Mouse (Mus musculus): ENCODE data around the gene Nob1.

The Nob1 gene

DNA sequence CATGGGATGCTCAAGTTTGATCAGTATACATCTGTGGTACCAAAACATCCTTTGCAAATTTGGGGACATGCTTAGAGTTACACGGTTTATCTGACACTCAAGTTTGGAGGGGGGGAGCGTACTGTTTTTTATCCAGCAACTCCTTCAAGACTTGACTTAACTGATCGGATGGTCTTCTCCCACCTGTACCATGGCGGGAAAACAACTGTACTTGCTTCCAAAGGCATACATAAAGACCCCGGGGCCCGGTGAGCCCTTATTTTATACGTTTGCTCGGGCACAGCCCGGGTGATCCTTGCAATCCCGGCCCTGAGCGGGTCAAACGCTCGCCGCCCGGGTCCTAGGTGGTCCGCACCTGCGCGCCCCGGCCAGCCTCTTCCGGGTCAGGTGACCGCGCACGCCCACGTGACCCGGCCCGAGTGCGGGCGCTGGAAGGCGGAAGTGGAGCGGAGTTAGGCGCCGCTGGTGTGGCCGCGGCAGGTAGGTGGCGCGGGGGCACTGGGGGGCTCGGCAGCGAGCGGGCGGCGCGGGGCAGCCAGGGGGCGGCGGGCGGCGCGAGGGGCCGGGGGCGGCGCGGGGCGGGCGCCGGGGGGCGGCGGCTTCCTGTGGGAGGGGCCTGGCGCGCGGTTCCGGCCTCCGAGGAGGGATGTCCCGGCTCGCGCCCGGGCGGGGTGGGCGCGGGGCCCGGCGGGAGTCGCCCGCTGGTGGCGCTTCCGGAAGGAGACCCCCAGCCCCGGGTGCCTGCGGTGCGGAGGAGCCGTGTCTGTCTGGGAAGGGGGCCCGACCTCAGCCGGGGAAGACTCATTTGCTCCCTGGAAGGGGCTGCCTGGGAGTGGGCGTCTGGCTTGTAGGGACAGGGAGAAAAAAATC lies 11.3 kb upstream of the Nob1 start, which contains the start of gene Wwp2:
TSS of gene Wwp2 (plus strand) at position 404 of the 870 bp plus-strand sequence.
- peak; percentile 91 for DNase-seq

DNA sequence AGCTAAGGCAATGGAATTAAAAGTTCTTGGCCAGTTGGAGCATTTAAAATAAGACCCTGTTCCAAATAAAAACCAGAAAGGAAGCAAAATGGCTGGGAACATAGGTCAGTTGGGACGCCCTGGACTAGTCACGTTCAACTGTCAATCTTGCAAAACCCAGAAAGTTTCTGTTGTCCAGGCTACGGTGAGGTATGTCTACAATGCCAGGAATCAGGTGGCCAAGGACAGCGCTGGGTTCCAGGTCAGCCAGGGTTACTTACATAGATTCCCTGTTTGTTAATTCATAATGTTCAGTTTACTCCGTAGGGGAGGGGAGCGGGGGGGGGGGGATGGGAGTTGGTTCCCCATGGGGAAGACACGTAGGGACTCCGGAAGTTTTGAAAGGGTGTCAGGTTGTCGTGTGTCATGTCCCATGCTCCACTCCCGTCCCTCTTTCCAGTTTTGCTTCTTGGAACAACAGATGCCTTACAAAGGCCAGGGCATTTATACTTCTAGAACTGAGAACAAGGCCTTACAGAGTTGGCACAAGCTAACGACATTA lies 10.6 kb upstream of the Nob1 start:
- DNase-seq: no peak

DNA sequence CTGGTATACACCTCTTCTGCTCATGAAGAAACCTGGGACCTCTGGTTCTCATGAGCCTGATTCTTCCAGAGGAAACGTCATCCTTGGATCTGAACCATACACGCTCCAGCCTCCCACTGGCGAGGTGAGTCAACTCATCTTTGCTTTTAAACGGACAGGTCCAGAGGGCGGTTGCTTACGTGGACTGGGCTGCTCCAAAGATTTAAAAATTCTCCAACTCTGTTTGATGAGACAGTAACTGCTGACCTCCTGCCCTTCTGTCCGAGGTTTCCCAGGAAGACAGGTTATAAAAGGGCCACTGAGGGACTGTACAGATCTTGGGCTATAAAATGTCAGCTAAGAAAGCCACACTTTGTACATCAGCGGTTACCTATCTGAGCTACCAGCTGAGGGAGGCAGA lies 6.0 kb upstream of the Nob1 start:
- no peak for DNase-seq

DNA sequence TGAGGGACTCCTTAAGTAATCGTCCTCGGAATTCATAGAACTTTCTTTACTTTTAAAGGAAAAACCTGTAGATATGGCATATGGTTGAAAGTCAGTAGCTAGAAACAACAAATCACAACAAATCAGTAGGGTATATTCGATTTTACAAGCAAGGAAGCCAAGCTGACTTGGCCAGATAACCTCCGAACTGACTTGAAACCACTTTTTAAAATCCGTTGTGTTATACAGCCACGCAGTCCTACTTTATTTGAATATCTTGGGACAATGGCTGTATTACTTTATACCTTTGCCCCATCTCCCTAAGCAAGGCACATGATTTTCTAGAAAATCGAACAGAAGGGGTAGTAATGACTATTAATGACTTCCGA lies 363 bp upstream of the Nob1 start:
- DNase-seq: no peak

DNA sequence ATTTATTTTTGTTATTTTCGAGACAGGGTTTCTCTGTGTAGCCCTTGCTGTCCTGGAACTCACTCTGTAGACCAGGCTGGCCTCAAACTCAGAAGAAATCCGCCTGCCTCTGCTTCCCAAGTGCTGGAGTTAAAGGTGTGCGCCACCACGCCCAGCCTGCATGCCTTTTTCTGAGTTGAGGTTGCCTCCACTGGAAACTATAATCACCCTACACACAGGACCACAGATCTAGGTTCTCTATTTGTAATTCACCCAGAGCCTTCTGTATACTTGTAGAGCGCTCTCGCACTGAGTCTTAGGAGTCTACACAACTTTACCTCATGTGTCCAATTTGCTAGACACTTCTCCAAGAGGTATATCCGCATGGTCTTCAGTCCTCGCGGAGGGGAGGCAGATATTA lies 675 bp downstream of the Nob1 start:
- DNase-seq: no peak

DNA sequence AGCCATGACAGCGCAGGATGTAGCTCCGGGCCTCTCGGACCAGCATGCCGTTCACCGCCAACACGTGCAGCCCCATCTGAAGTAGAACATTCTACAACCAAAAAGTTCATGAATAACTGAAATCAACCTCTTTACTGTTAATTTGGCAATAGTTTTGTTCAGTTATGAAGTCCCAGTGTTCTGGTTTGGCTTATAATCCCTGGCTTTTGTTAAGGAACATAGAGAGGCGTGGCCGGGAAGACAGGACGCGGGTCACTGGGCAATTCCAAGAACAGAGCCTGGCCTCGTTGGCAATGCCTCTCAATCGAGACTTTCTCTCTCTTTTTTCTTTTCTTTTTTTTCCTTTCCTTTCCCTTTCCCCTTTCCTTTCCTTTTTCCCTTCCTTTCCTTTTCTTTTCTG lies 7.8 kb downstream of the Nob1 start:
- no peak for DNase-seq

DNA sequence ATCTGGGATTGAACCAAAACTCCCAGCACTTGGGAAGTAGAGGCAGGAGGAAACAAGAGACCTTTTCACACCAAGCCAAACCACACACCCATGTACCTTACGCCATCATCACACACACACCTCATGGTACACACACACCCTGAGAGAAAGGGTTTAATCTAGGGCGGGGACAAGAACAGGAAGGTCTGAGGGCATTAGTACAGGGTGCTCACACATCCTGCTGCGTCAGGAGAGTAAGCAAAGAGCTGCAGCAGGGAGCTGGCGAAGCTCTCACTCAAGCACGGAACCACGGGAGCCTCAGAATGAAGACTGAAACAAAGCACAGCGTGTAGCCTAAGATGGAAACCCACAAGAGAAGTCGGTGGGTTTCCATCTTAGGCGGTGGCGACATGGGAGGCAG lies 11.0 kb downstream of the Nob1 start:
- no peak for DNase-seq

DNA sequence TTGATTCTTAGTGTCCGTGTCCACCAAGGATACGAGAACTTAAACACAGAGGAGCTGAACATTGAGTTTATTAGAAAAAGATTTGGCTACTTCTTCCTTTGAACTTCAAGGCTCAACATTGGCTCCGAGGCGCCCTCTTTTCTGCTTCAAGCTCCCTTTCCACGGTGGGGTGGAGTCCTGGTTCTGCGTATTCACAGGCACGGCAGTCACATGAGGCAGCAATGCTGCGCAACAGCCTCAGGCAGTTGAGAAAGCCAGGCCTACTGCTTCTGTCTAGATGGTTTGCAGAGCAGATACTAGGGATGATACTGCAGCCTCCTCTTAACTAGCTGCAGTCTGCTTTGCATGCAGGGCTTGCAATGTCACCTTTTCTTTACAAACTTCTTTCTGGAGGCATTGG lies 12.3 kb downstream of the Nob1 start:
- DNase-seq: no peak

DNA sequence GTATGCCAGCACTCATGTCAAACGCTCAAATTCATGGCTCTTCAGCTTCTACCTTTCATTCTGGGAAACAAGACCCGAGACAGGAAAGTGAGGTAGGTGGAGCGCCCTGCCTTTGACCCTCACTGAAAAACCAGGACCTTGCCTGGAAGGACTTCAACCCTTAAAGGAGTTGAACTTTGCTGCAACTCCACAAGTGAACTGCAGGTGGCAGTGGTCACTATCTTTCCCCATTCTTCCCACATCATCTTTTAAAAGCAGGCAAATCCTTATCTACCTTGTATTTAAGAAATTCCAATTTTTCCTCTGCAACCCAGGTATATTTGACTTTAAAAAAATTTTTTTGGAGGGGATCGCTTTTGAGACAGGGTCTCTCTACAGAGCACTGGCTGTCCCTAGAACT lies 13.5 kb downstream of the Nob1 start:
- no peak for DNase-seq

DNA sequence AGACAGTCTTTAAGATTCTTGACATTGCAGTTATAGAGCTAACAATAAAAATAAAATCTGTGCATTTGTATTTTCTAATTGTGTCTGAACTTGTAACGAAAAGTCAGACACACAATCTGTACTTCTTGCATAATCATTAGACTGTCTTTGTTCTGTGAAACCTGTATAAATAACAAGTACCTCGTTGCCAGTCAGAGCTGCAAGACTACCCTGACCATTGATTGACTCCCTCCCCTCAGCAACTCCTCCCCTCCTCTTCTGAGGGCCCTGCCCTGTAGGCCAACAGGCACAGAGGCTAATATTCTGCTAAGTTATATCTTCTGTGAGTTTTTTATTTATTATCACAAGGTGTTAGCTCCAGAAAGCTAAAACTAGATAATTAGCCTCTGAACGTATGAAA lies 18.9 kb downstream of the Nob1 start:
- no peak for DNase-seq

DNA sequence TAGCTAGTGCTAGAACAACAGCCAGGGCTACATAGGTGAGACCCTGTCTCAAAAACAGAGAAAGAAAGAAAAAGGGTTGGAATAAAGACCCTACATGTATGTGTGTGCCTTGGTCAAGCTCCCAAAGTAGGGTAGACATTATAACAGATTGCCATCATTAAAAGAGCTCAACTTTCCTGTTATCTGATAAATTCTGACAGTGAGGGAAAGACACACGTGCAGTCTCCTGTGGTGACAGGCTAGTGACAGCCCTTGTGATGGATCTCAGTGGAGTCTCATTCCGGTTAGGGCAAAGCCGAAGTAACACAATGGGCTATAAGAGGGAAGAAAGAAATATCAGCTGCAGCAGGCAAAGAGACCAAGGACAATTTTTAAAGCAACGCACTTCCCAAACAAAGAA lies 20.8 kb downstream of the Nob1 start:
- DNase-seq: no peak

DNA sequence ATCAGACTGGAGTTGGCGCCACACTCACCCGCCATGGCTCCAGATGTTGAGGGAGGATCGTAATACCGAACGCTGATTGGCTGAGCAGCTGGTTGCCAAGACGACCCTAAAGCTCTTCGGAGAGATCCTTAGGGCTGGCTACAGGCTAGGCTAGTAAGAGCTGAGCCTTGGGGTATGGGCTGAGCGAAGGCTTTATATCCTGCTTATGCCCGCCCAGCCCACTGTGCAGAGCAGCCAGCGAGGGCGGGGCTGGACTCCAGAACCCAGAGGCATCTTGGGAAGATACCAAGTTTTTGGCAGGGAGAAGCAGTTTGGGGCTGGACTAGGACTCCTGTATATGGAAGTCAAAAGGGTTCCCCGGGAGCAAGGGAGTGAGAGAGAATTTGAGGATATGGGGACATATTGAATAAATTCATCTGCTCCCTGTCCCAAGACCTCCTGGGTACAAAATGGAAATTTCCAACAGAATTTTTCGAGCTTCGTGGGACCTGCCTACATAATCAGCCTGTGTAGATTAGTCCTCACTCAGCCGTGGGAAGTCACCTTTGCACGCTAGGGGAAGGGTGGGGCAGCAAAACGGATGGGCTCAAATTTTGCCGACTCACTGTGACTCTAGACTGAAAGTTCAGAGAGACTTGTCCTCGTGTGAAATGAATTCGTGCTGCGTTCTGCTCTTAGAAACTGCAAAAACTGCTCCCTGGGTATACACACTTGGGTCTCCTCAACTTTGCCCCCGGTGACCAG lies 21.6 kb downstream of the Nob1 start, which contains the start of gene Nqo1:
TSS of gene Nqo1 (minus strand) at position 169 of the 744 bp plus-strand sequence.
- peak; percentile 64 for DNase-seq

DNA sequence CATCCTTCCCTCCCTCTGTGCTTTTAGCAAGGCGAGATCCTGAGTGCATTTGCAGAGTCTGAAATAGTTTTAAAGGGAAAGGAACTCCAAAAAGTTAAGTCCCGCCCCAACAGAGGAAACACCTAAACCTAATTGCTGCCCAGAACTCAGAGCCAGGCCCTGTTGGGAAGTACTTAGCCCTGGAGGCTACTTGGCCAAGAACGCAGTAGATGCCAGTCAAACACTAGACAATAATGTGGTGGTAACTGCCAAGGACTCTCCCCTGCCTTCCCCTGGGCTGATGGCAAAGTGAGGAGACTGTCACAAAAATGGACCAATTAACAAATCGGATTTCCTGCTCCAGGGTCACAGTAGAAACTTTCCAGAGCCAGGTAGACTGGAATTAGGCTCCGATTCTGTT lies 23.0 kb downstream of the Nob1 start:
- no peak for DNase-seq

DNA sequence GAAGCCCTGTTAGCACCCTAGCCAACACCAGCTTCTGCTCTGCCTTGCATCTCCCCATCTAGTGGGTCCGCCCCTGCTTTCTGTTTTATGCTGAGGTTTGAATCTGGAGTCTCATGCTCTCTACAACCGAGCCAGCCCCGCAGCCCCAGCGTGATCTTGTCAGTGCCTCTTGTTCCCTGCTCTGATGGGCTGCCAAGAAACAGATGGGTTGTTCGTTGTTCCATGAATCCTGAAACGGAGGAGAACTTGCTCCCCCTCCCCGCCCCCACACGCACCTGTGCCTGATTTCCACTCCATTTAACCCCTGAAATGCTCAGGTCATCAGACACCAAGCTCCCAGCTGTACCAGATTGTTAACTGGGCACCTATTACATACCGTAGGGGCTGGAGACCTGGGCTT lies 25.4 kb downstream of the Nob1 start:
- DNase-seq: no peak

DNA sequence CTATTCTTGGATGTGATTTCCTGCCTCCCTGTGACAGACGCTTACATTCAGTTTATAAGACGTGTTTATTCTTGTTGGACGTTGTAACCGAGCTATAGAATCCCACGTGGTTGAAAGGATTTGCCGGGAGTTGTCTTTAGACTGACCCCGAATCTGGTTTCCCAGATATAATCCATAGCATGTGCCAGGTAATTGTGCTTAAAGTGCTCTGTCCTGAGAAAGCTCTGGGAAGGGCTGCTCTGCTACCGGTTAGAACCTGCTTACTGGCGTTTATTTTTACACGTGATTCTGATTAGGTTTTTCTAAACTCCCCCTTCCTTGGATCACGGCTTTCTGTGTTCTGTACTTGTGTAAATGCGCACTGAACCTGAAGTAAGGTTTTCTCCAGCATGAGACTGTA lies 27.2 kb downstream of the Nob1 start:
- no peak for DNase-seq

DNA sequence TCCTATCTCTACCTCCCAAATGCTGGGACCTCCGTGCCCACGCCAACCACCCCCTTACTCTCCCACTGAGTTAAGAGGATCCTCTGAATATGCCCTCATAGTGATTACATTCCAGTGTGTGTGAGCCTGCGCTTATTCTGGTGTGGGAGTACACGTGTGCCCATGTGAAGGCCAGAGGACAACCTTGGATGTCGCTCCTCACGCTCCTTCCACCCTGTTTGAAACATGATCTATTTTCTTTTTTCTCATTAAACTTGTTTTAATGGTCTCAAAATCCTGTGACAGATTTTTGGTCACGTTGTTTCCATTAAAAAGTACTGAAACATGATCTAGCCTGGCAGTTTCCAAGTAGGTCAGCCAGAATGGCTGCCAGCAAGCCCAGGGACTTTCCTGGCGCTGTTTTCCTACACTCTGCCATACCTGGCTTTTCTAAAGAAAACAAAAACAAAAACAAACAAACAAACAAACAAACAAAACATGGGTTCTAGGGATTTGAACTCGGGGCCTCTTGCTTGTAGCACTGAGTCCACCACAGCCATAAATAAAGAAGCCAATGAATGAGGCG lies 28.7 kb downstream of the Nob1 start:
- DNase-seq: no peak

DNA sequence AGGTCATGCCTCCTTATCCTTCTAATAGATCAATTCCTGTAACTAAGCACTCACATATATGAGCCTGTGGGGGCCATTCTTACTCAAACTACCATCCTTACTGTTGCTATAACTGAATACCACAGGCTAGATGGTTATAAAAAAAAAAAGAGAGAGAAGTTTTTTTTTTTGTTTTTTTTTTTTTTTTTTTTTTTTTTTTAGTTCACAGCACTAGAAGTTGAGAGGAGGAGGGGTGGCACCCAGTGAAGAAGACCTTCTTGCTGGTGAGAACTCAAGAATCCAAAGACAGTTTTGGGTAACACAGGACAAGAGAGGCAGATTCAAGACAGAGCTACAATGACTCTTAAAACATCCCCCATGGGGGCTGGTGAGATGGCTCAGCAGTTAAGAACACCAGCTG lies 29.5 kb downstream of the Nob1 start:
- no peak for DNase-seq

DNA sequence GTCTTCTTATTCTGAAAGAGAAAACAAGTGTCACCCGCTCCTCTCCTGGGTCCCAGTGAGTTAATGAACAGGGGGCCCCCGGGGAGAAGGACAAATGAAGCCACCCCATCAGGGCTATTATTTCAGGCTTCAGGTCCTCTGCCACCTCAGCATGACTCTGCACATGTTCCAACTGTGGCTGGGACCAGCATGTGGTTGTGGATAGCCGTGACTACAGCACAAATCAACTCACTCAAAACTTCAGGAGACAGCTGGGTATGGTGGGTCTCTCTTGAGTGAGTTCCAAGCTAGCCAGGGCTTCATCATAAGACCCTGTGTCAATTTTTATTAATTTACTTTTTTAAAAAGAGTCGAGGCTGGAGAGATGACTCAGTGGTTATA lies 33.7 kb downstream of the Nob1 start:
- DNase-seq: no peak

DNA sequence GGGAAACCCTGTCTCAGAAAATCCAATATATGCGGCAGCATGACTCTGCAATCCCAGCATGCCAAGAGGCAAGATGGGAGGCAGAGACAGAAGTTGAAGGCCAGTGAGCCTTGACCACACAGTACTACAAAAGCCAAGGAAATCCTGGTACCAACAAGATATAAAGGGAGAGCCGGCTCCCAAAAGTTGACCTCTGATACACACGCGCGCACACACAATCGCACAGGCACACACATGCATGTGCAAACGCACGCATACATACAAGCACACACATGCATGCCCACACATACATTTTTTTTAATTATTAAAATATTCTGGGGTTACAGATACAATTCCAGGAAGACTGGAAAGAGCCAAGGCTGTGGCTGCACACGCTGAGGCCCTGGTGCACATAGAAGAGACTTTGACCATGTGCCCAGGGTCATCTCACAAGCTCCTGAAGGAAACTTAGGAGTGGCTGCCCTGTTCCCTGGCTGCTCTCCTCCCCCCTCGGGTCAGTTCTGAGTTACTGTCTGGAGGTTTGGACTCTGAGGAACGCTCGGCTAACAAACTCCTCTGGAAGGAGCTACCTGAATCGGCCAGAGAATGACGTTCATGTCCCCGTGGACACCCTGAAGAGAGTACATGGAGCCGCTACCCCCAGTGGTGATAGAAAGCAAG lies 34.2 kb downstream of the Nob1 start:
- no peak for DNase-seq

DNA sequence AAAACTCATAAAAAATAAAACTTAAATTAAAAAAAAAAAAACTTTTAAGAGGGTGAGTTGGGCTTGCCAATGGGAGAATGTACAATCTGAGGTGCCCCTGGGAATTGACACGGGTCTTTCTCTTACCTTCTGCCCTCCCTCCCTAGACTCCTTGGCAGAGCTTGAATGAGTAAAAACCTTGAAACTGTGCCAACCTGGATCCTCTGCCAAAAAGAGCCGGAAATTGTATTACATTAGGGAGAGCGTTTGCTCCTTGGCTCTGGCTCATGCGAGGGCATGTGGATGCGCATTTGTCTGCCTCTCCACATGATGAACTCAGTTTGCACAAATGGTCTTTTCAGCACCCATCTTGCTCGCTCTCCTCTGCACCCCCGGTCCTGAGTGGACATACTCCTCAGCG lies 35.3 kb downstream of the Nob1 start:
- DNase-seq: no peak

DNA sequence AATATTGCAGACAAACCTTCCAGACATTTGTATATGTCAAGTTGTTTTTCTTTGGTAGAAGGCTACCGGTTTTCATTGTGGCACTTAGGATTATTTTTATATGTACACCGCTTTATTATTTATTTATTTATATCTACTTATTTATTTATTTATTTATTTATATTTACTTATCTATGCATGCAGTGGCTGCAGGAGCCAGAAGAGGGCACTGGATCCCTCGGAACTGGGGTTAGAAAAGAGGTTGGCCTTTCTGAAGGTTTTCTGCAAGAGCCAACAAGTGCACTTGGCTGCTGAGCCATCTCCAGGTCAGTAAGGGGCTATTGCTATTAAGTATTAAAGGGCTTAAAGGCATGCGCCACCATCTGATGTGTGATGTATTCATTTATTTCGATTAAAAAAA lies 37.0 kb downstream of the Nob1 start:
- peak; percentile 23 for DNase-seq

DNA sequence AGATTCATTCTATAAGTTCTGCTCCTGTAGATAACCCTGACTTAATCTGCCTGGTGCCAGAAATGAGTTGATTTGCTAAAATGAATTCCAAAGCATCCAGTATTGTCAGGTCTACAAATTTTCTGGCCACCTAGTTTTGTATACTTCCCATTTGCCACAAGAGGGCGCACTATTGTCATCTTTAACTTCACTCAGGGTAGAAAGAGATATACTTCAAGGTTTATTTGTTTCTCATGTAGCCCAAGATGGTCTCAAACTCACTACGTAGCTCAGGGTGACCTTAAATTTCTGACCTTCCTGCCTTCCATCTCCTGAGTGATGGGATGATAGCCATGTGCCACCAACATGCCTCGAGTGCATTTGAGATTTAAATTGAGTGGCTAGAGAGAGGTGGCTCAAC lies 38.2 kb downstream of the Nob1 start:
- peak; percentile 10 for DNase-seq

DNA sequence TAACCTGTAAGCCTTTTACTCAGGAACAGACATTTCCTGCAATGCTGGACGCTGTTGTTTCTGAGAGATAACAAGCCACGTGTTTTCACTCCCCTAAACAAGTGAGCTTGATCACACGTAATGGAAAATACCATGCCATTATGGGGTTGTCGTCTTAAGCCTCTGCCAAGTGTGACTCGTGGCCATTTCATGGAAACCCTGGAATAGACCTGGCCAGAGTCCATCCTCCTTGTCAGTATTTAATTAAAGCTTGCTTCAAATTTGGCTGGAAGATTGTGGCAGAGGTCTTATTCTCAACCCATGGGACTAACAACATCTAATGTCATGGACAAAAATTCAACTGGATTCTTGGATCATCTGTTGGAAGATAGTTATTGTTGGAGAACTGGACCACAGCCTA lies 38.7 kb downstream of the Nob1 start:
- no peak for DNase-seq

All from thymus, postnatal 14 days (tissue).